Mouse (Mus musculus): ENCODE measurements around the gene Gstm1. TPM values are rescaled to one million over a fixed set of nuclear protein-coding genes. Genes with fewer than 3 reads are reported as not detected.
"Not testable (repeated sequence)": the region's sequence is repeated elsewhere in the genome, so short reads cannot be mapped to it uniquely, and the experiment has no call there.

Gstm1 gene
- polyA plus RNA-seq, 1 experiment from 2014 or later = 73.6 TPM

DNA sequence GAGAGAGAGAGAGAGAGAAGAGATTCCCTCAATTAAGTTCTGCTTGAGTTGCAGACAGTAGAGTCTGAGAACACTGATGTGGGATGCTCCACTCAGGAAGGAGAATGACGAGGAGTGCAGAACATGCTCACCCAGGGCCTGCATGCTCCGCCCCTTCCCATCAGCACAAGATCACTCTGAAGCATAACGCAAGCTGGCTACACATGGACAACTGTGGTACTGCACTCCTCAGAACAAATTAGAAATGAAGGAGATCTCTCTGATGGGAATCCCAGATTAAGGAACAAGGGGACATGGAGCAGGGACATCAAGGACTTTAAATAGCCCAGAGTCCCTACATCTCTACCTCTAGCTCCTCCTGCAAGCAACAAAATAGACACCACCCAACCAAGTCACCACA is 36.5 kb downstream of the Gstm1 start:
- Histone ChIP-seq H3K9ac (no peak overlapping the region), H3K27ac (replicated peaks) (no peak overlapping the region), H3K4me1 (replicated peaks) (no peaks in the 10 kb centered on the region), H3K27me3 (no peaks in the 10 kb centered on the region), H3K9me3 (no peaks in the 10 kb centered on the region), H3K36me3 (no peaks in the 10 kb centered on the region), H3K4me2 (no peak overlapping the region), H3K4me3 (no peak overlapping the region)
- WGBS = 71% methylated on average over 3 of the region's 3 CpGs
- no peak for ATAC-seq (ENCODE audit: low read depth)

DNA sequence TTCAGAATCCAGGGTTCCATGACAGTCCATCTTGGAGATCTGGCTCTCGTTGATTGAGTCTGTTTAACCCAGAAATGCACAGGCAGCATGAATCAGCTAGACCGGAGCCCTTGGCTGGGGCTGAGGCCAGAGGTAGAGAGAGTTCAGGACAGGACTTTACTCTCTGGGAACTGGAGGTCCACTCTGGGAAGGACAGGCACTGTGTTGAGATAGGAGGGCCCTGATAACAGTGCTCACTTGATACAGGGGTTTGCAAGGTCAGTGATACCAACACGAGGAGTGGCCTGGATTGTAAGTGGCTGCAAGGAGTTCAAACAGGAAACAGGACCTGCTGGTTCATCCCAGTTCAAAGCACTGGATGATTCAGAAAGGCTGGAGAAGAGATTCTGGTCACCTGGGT is 40.1 kb downstream of the Gstm1 start:
- Histone ChIP-seq H3K9me3 (no peaks in the 10 kb centered on the region), H3K27me3 (no peaks in the 10 kb centered on the region), H3K4me2 (no peak overlapping the region), H3K36me3 (no peaks in the 10 kb centered on the region), H3K9ac (no peak overlapping the region), H3K27ac (replicated peaks) (no peak overlapping the region), H3K4me1 (replicated peaks) (no peaks in the 10 kb centered on the region), H3K4me3 (no peak overlapping the region)
- 91% methylated on average over 3 of the region's 3 CpGs for WGBS
- ATAC-seq (ENCODE audit: low read depth) = no peak

DNA sequence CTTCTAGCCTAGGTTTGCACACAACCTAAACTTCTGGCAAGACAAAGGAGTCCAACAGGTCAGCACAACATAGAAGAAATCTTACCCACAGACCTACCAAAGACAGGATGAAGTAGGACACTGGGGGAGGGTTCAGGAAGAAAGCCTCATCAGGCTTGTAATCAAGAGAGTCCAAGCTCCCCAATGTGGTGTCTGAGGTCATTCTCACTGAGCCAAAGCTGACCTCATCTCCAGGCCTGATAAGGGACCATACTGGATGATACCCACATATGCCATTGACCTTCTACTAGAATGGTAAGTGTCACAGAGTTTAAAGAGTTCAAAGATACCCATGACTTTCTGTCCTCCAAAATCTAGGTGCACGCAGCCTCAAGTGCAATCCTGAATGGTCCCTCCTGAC is 43.5 kb downstream of the Gstm1 start:
- Histone ChIP-seq H3K27ac (replicated peaks) (no peak overlapping the region), H3K27me3 (no peaks in the 10 kb centered on the region), H3K9me3 (no peaks in the 10 kb centered on the region), H3K4me1 (replicated peaks) (no peaks in the 10 kb centered on the region), H3K9ac (no peak overlapping the region), H3K4me2 (no peak overlapping the region), H3K36me3 (no peaks in the 10 kb centered on the region), H3K4me3 (no peak overlapping the region)
- 83% methylated on average over 1 of the region's 1 CpGs for WGBS
- no peak for ATAC-seq (ENCODE audit: low read depth)

DNA sequence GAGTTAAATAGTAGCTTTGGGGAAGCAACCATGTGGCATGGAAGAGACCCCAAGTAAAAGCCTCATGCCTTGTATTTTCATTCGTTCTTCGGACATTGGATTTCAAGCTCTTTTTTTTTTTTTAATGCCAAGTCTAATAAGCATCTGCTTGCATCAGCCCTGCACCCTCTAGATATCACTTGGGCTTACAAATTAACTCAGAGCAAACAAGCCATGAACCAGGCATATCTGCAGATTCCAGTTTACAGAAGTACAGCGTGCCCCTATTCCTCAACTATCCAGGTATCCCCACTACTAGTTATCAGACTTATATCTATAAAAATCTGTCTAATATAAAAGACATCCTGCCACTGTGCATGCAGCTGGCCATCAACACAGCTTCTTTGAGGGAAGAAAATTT is 45.7 kb downstream of the Gstm1 start:
- H3K4me2 ChIP-seq = no peak overlapping the region
- no peak for ATAC-seq (ENCODE audit: low read depth)
- H3K36me3 ChIP-seq = no peaks in the 10 kb centered on the region
- H3K27ac ChIP-seq (replicated peaks) = no peak overlapping the region
- H3K27me3 ChIP-seq = no peaks in the 10 kb centered on the region
- H3K4me3 ChIP-seq = no peak overlapping the region
- 89% methylated on average over 3 of the region's 3 CpGs for WGBS
- H3K9ac ChIP-seq = no peak overlapping the region
- H3K4me1 ChIP-seq (replicated peaks) = no peaks in the 10 kb centered on the region
- H3K9me3 ChIP-seq = no peaks in the 10 kb centered on the region

DNA sequence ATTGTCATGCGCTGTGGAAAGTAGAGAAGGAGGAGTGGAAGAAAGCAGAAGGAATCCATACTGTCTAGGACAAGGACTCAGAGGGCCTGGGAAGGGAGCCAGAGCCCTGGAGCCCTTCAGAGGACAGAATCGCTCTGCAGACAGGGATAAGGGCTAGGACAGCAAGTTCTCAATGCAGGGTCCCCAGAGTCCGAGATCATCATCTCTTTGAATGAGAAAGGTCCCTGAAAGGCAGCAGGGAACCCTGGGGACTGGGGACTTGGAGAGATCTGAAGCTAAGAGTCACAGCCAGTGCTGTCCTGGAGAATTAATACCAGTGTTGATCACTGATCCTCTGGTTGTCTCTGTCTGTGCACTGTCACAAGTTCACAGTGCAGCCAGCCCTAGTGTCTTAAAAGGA is 46.7 kb downstream of the Gstm1 start:
- H3K4me2 ChIP-seq; H3K4me1 ChIP-seq (replicated peaks); H3K4me3 ChIP-seq; H3K9me3 ChIP-seq; H3K27me3 ChIP-seq; H3K9ac ChIP-seq; H3K27ac ChIP-seq (replicated peaks); ATAC-seq (ENCODE audit: low read depth); H3K36me3 ChIP-seq: not testable (repeated sequence)
- WGBS = 62% methylated on average over 3 of the region's 3 CpGs

DNA sequence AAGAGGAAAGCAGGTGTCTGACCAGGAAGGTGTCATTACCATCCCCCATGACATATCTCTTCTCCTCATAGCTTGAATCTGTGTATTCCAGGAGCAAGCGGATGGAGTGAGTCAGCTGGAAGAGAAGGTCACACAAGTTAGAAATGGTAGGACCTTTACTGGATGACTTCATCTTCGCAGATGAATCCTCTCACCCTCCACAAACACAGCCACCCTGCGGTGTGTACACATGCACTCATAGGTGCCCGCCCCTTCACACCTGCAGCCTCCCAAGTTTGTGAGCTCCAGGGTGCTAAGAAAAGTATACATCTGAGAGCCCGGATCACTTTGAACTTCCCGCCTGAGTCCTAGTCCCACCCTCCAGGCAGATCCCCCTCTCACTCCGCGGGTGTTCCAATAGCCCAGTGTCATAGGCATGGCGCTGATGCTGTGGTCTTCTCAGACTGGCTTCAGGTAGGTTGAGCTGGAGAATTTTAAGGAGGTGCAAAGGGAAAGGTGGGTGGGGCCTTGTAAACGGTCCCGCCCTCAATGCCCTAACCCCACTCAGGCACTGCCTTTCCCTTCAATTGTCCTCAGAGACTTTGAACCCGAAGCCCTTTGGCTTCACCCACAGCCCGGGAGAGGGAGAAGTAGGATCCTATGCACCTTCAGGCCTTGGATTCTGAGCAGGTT is 48.9 kb downstream of the Gstm1 start, which contains the start of gene Gstm3:
Gene Gstm3 (minus strand): TSS at position 560 of the 672 bp plus-strand sequence.
- WGBS = 63% methylated on average over 13 of the region's 13 CpGs
- H3K4me3 ChIP-seq = no peak within 1 kb of the TSS
- no peaks in the 10 kb centered on the region for H3K9me3 ChIP-seq
- no peaks in the 10 kb centered on the region for H3K27me3 ChIP-seq
- H3K36me3 ChIP-seq = no peaks in the 10 kb centered on the region
- no peak for ATAC-seq (ENCODE audit: low read depth)
- H3K4me2 ChIP-seq = no peak within 1 kb of the TSS
- no peak within 1 kb of the TSS for H3K9ac ChIP-seq
- peaks cover 5% of the 10 kb centered on the region; the same call in 1 of the 2 replicates for H3K4me1 ChIP-seq (replicated peaks)
- H3K27ac ChIP-seq (replicated peaks) = no peak within 1 kb of the TSS

DNA sequence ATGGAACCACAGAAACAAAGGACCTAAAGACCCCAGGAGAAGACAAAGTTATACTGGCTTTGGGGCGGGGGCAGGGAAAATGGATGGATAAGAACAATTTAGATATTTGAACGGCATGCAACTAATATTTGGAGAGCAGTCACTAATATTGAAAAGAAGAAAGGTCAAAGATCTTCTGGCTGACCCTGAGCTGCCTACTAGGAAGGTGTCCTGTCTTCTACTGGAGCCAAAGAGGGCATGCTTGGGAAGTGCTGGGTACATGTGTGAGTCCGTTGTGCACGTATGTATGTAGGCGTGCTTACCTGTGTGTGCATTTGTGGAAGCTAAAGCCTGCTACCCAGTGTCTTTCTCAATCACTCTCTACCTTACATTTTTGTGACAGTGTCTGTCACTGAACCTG is 51.1 kb downstream of the Gstm1 start:
- Histone ChIP-seq H3K9me3 (no peaks in the 10 kb centered on the region), H3K9ac (no peak overlapping the region), H3K4me1 (replicated peaks) (peaks cover 5% of the 10 kb centered on the region; the same call in 1 of the 2 replicates), H3K27ac (replicated peaks) (no peak overlapping the region), H3K27me3 (no peaks in the 10 kb centered on the region), H3K4me2 (no peak overlapping the region), H3K36me3 (no peaks in the 10 kb centered on the region), H3K4me3 (no peak overlapping the region)
- WGBS = 97% methylated on average over 5 of the region's 5 CpGs
- no peak for ATAC-seq (ENCODE audit: low read depth)

DNA sequence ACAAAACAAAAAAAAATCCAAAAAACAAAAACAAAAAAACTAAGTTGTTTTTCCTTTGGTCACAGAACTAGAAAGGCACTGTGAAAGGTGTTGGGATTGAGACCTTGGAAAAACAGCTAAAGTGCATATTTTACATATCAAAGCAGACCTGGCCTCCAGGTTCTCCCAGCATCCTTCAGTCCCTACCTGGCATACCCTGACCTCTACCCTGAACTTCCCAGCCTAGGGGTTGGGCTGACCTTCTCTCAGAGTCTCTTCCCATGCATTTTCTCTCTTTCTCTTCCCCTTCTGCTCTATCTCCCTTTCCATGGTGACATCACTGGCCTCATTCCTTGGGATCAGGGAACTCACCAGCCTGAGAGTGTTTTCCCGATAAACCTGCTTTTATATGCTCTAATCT is 52.2 kb downstream of the Gstm1 start:
- H3K4me2 ChIP-seq = no peak overlapping the region
- no peaks in the 10 kb centered on the region for H3K27me3 ChIP-seq
- whole genome bisulfite sequencing = 90% methylated on average over 1 of the region's 1 CpGs
- H3K27ac ChIP-seq (replicated peaks) = no peak overlapping the region
- H3K9ac ChIP-seq = no peak overlapping the region
- H3K36me3 ChIP-seq = no peaks in the 10 kb centered on the region
- H3K4me1 ChIP-seq (replicated peaks) = peaks cover 5% of the 10 kb centered on the region; the same call in 1 of the 2 replicates
- no peaks in the 10 kb centered on the region for H3K9me3 ChIP-seq
- no peak for ATAC-seq (ENCODE audit: low read depth)
- H3K4me3 ChIP-seq = no peak overlapping the region

DNA sequence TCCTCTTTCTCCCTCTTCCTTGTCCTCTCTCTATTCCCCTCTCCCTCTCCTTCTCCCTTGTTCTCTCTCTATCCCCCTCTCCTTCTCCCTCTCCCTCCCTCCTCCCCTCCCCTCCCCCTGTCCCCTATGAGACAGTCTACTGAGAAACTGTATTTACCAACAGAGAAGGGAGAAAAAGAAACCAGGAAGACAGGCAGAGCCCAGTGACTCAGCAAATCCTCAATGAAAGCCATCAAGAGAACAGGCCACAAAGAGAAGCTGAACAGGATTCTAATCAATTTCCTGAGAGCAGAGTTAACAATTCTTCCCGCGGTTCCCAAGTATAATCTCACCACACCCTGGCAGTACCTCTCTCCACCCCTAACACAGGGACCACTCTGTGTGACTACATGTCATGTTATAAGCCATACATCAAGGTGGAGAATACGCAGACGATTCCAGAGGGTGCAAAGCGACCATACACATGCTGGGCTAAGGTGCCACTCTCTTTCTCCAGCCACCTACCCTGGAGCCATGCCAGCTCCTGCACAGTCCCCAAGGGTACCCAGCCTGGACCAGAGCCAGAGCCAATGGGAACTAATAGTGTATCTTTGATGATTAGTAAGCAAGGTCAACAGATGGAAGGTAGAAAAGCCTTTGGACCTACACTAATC is 53.0 kb downstream of the Gstm1 start:
- Histone ChIP-seq H3K9ac (no peak overlapping the region), H3K9me3 (no peaks in the 10 kb centered on the region), H3K4me3 (no peak overlapping the region), H3K27ac (replicated peaks) (no peak overlapping the region), H3K36me3 (no peaks in the 10 kb centered on the region), H3K27me3 (no peaks in the 10 kb centered on the region), H3K4me2 (no peak overlapping the region), H3K4me1 (replicated peaks) (peaks cover 5% of the 10 kb centered on the region; the same call in 1 of the 2 replicates)
- 70% methylated on average over 5 of the region's 5 CpGs for WGBS
- ATAC-seq (ENCODE audit: low read depth) = 0 out of 2 replicates have a peak, but pooled peaks have one; percentile 36

DNA sequence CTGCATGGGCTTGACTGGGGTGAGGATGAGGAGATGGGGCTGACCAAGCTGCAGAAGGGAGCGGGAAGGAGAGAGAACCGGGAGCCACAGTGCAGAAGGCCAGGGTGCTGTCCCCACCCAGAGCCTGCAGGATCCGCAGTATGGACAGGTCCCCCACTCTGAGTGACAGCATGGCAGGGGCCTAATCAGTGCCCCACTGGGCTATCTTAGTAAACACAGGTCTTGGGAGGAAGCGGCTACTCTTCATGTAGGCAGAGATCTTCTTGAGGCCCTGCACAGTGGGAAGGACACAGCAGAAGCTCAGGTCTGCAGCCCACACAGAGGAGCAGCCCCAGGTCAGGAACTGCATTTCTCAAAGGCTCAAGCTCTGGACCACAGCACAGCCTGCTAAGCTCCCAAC is 53.7 kb downstream of the Gstm1 start:
- Histone ChIP-seq H3K4me1 (replicated peaks) (peaks cover 5% of the 10 kb centered on the region; the same call in 1 of the 2 replicates), H3K4me3 (no peak overlapping the region), H3K9ac (no peak overlapping the region), H3K27me3 (no peaks in the 10 kb centered on the region), H3K9me3 (no peaks in the 10 kb centered on the region), H3K27ac (replicated peaks) (no peak overlapping the region), H3K36me3 (no peaks in the 10 kb centered on the region), H3K4me2 (no peak overlapping the region)
- WGBS = 93% methylated on average over 4 of the region's 4 CpGs
- no peak for ATAC-seq (ENCODE audit: low read depth)

Data from neural tube, embryonic 13.5 days (tissue).